Mouse (Mus musculus) bone marrow, adult 2 months (tissue): ENCODE measurements around the gene 4930442H23Rik.

Experiments
- CTCF ChIP-seq: fragments of 200-500 bp; IDR thresholded peaks from 2 replicates; pipeline ENCODE4 v1.5.1; 2011; ENCODE audit warnings: low read length, control low read depth; ENCODE audit not compliant: control insufficient read depth, insufficient read depth
- POLR2A ChIP-seq: fragments of 200-500 bp; IDR thresholded peaks from 2 replicates; pipeline ENCODE4 v1.6.1; 2011; ENCODE audit warnings: low read depth, mild to moderate bottlenecking, control low read depth, low read length, borderline replicate concordance; ENCODE audit not compliant: control insufficient read depth

- TF ChIP-seq CTCF (no peak), POLR2A (no peak; the same call in 1 of the 2 replicates)
Observed at GRCm38 (mm10) chr10:81187161-81187560, 3.5 kb upstream of the 4930442H23Rik start.
